Mouse (Mus musculus) liver, adult 10 weeks (tissue): ENCODE results near the gene Defb47. TPM values are rescaled to one million over a fixed set of nuclear protein-coding genes. Genes with fewer than 3 reads are reported as not detected.

ENCODE experiments used
- polyA plus RNA-seq: library from polyadenylated mRNA; stranded (reverse); fragments of 350-450 nt; fragmentation: Illumina TruSeq; extraction: RNeasy Lipid Tissue Mini Kit (QIAGEN cat#74804); gene quantifications from one replicate; pipeline ENCODE4 v1.2.3, GENCODE M21; 2014; ENCODE audit warnings: low read depth, low replicate concordance

Gene Defb47
- polyA plus RNA-seq = not detected

GRCm38 (mm10) chr14:62997777-62998176 is at the start of gene Defb47:
Gene Defb47 (plus strand): TSS chr14:62998077.

GRCm38 (mm10) chr14:62984410-62984809 is 13.5 kb upstream of the Defb47 start, which contains the start of gene Defb48:
Gene Defb48 (minus strand): TSS chr14:62984510.

GRCm38 (mm10) chr14:63011471-63011870 is 13.6 kb downstream of the Defb47 start, which contains the start of gene Defb43:
Gene Defb43 (plus strand): TSS chr14:63011771.

GRCm38 (mm10) chr14:63046691-63047090 is 48.8 kb downstream of the Defb47 start, which contains the start of gene Defb42:
Gene Defb42 (plus strand): TSS chr14:63046991.

GRCm38 (mm10) chr14:63049910-63050370 is 52.1 kb downstream of the Defb47 start, which contains the start of gene Defb30:
Gene Defb30 (minus strand): TSS chr14:63049960.

Other genes with a start within 250 kb of the Defb47 start
- 30.5 TPM for gene Ints6, start 236.9 kb upstream of the Defb47 start, polyA plus RNA-seq
- gene Wdfy2, start 160.4 kb upstream of the Defb47 start, polyA plus RNA-seq = 8.8 TPM
- not detected for gene Defb48, start 13.6 kb upstream of the Defb47 start, polyA plus RNA-seq
- gene Defb43, start 13.7 kb downstream of the Defb47 start, polyA plus RNA-seq = not detected
- gene Defb42, start 48.9 kb downstream of the Defb47 start, polyA plus RNA-seq = not detected
- gene Defb30, start 51.9 kb downstream of the Defb47 start, polyA plus RNA-seq = not detected